Mouse (Mus musculus): ENCODE measurements at regions not wholly inside any gene's neighbourhood (a gene's known extent, or its start where the extent isn't known, plus 50 kb on each side); places are given as distances from the start of the nearest gene placed in this dataset.
A peak's percentile ranks its signal among the peaks of the same experiment; 100 is the strongest.

- no peak for DNase-seq (ENCODE audit: low spot score)
Observed at GRCm38 (mm10) chr12:117432788-117433187, 83.5 kb upstream of the Rapgef5 start.

GRCm38 (mm10) chr12:117437011-117437410 is 79.3 kb upstream of the Rapgef5 start:
- no peak for DNase-seq (ENCODE audit: low spot score)

GRCm38 (mm10) chr12:117439015-117439605 is 77.2 kb upstream of the Rapgef5 start:
- DNase-seq (ENCODE audit: low spot score) = peak; percentile 25

GRCm38 (mm10) chr12:117444247-117444989 is 71.9 kb upstream of the Rapgef5 start:
- no peak for DNase-seq (ENCODE audit: low spot score)

GRCm38 (mm10) chr12:117447223-117447622 is 69.1 kb upstream of the Rapgef5 start:
- DNase-seq (ENCODE audit: low spot score) = no peak

- DNase-seq (ENCODE audit: low spot score) = no peak
Observed at GRCm38 (mm10) chr12:117447843-117448728, 68.2 kb upstream of the Rapgef5 start.

- no peak for DNase-seq (ENCODE audit: low spot score)
Observed at GRCm38 (mm10) chr12:117449080-117449479, 67.2 kb upstream of the Rapgef5 start.

GRCm38 (mm10) chr12:117450106-117450505 is 66.2 kb upstream of the Rapgef5 start:
- DNase-seq (ENCODE audit: low spot score) = no peak

GRCm38 (mm10) chr12:117450871-117451270 is 65.4 kb upstream of the Rapgef5 start:
- DNase-seq (ENCODE audit: low spot score) = no peak

- DNase-seq (ENCODE audit: low spot score) = no peak
Observed at GRCm38 (mm10) chr12:117451441-117451840, 64.8 kb upstream of the Rapgef5 start.

GRCm38 (mm10) chr12:117455800-117456199 is 60.5 kb upstream of the Rapgef5 start:
- no peak for DNase-seq (ENCODE audit: low spot score)

GRCm38 (mm10) chr12:117458132-117459070 is 57.9 kb upstream of the Rapgef5 start:
- no peak for DNase-seq (ENCODE audit: low spot score)

GRCm38 (mm10) chr12:117459541-117459940 is 56.7 kb upstream of the Rapgef5 start:
- DNase-seq (ENCODE audit: low spot score) = no peak

GRCm38 (mm10) chr12:117465206-117465605 is 51.1 kb upstream of the Rapgef5 start:
- DNase-seq (ENCODE audit: low spot score) = no peak

- no peak for DNase-seq (ENCODE audit: low spot score)
Observed at GRCm38 (mm10) chr12:117465998-117466397, 50.3 kb upstream of the Rapgef5 start.

Measured in left cerebral cortex, adult 11 months (tissue).